Mouse (Mus musculus): Measurements from ENCODE around the gene Lnx2. TPM values are rescaled to one million over a fixed set of nuclear protein-coding genes. Genes with fewer than 3 reads are reported as not detected.
A peak's percentile ranks its signal among the peaks of the same experiment; 100 is the strongest.

Gene Lnx2
- polyA plus RNA-seq, 1 experiment from 2014 or later, result 16.0 TPM

GRCm38 (mm10) chr5:147031281-147031680, 45.1 kb downstream of the Lnx2 start:
- peaks cover 34% of the 10 kb centered on the region for H3K36me3 ChIP-seq (ENCODE audit: insufficient read depth, low read length)
- H3K4me3 ChIP-seq (ENCODE audit: low read length), result no peak overlapping the region
- H3K27ac ChIP-seq (ENCODE audit: low read length), result no peak overlapping the region
- 66% methylated on average over 14 of the region's 14 CpGs for WGBS
- no peaks in the 10 kb centered on the region for H3K9me3 ChIP-seq (ENCODE audit: low read length)
- H3K4me1 ChIP-seq (ENCODE audit: insufficient read depth, low read length), result peaks cover 18% of the 10 kb centered on the region
- no peak for ATAC-seq (ENCODE audit: low FRiP score, low TSS enrichment)
- H3K9ac ChIP-seq (replicated peaks; ENCODE audit: low read length), result no peak overlapping the region
- no peaks in the 10 kb centered on the region for H3K27me3 ChIP-seq (ENCODE audit: insufficient read depth, low read length)
- no peak overlapping the region for H3K4me2 ChIP-seq (replicated peaks; ENCODE audit: low read depth, low read length)

- Histone ChIP-seq H3K27me3 (ENCODE audit: insufficient read depth, low read length) (no peaks in the 10 kb centered on the region), H3K36me3 (ENCODE audit: insufficient read depth, low read length) (peaks cover 49% of the 10 kb centered on the region), H3K4me3 (ENCODE audit: low read length) (no peak overlapping the region), H3K4me2 (replicated peaks; ENCODE audit: low read depth, low read length) (no peak overlapping the region), H3K4me1 (ENCODE audit: insufficient read depth, low read length) (no peaks in the 10 kb centered on the region), H3K27ac (ENCODE audit: low read length) (no peak overlapping the region), H3K9ac (replicated peaks; ENCODE audit: low read length) (no peak overlapping the region), H3K9me3 (ENCODE audit: low read length) (no peaks in the 10 kb centered on the region)
- ATAC-seq (ENCODE audit: low FRiP score, low TSS enrichment), result no peak
- 62% methylated on average over 24 of the region's 24 CpGs for WGBS
Observed at GRCm38 (mm10) chr5:147024331-147025034, 51.9 kb downstream of the Lnx2 start.

- Histone ChIP-seq H3K36me3 (ENCODE audit: insufficient read depth, low read length) (peaks cover 53% of the 10 kb centered on the region), H3K4me3 (ENCODE audit: low read length) (no peak overlapping the region), H3K9me3 (ENCODE audit: low read length) (no peaks in the 10 kb centered on the region), H3K4me2 (replicated peaks; ENCODE audit: low read depth, low read length) (no peak overlapping the region), H3K9ac (replicated peaks; ENCODE audit: low read length) (no peak overlapping the region), H3K27me3 (ENCODE audit: insufficient read depth, low read length) (no peaks in the 10 kb centered on the region), H3K27ac (ENCODE audit: low read length) (no peak overlapping the region), H3K4me1 (ENCODE audit: insufficient read depth, low read length) (no peaks in the 10 kb centered on the region)
- 89% methylated on average over 18 of the region's 18 CpGs for WGBS
- ATAC-seq (ENCODE audit: low FRiP score, low TSS enrichment), result no peak
Observed at GRCm38 (mm10) chr5:147023245-147023970, 53.0 kb downstream of the Lnx2 start.

- Histone ChIP-seq H3K4me1 (ENCODE audit: insufficient read depth, low read length) (peaks cover 2% of the 10 kb centered on the region; the same call in 1 of the 2 replicates), H3K4me2 (replicated peaks; ENCODE audit: low read depth, low read length) (no peak overlapping the region), H3K36me3 (ENCODE audit: insufficient read depth, low read length) (peaks cover 41% of the 10 kb centered on the region), H3K9me3 (ENCODE audit: low read length) (no peaks in the 10 kb centered on the region), H3K4me3 (ENCODE audit: low read length) (no peak overlapping the region), H3K27ac (ENCODE audit: low read length) (no peak overlapping the region), H3K9ac (replicated peaks; ENCODE audit: low read length) (no peak overlapping the region), H3K27me3 (ENCODE audit: insufficient read depth, low read length) (no peaks in the 10 kb centered on the region)
- 74% methylated on average over 5 of the region's 5 CpGs for WGBS
- ATAC-seq (ENCODE audit: low FRiP score, low TSS enrichment), result no peak
Observed at GRCm38 (mm10) chr5:147021546-147022265, 54.7 kb downstream of the Lnx2 start.

GRCm38 (mm10) chr5:147020579-147020978, 55.8 kb downstream of the Lnx2 start:
- Histone ChIP-seq H3K36me3 (ENCODE audit: insufficient read depth, low read length) (peaks cover 36% of the 10 kb centered on the region), H3K27me3 (ENCODE audit: insufficient read depth, low read length) (no peaks in the 10 kb centered on the region), H3K4me2 (replicated peaks; ENCODE audit: low read depth, low read length) (no peak overlapping the region)

GRCm38 (mm10) chr5:147018761-147019160, 57.6 kb downstream of the Lnx2 start:
- H3K4me2 ChIP-seq (replicated peaks; ENCODE audit: low read depth, low read length), result no peak overlapping the region
- H3K27me3 ChIP-seq (ENCODE audit: insufficient read depth, low read length), result no peaks in the 10 kb centered on the region
- H3K4me3 ChIP-seq (ENCODE audit: low read length), result no peak overlapping the region
- H3K36me3 ChIP-seq (ENCODE audit: insufficient read depth, low read length), result peaks cover 30% of the 10 kb centered on the region
- 74% methylated on average over 11 of the region's 11 CpGs for WGBS
- no peak for ATAC-seq (ENCODE audit: low FRiP score, low TSS enrichment)
- no peak overlapping the region for H3K27ac ChIP-seq (ENCODE audit: low read length)
- H3K4me1 ChIP-seq (ENCODE audit: insufficient read depth, low read length), result peaks cover 4% of the 10 kb centered on the region; the same call in 1 of the 2 replicates
- no peak overlapping the region for H3K9ac ChIP-seq (replicated peaks; ENCODE audit: low read length)
- no peaks in the 10 kb centered on the region for H3K9me3 ChIP-seq (ENCODE audit: low read length)

More at GRCm38 (mm10) chr5:147020579-147020978, 55.8 kb downstream of the Lnx2 start:
- Histone ChIP-seq H3K4me3 (ENCODE audit: low read length) (no peak overlapping the region), H3K9me3 (ENCODE audit: low read length) (no peaks in the 10 kb centered on the region), H3K27ac (ENCODE audit: low read length) (no peak overlapping the region), H3K4me1 (ENCODE audit: insufficient read depth, low read length) (peaks cover 4% of the 10 kb centered on the region; the same call in 1 of the 2 replicates), H3K9ac (replicated peaks; ENCODE audit: low read length) (no peak overlapping the region)
- 87% methylated on average over 11 of the region's 11 CpGs for WGBS
- ATAC-seq (ENCODE audit: low FRiP score, low TSS enrichment), result no peak

GRCm38 (mm10) chr5:147017526-147017925, 58.9 kb downstream of the Lnx2 start:
- no peak overlapping the region for H3K4me2 ChIP-seq (replicated peaks; ENCODE audit: low read depth, low read length)
- H3K9ac ChIP-seq (replicated peaks; ENCODE audit: low read length), result no peak overlapping the region
- H3K27me3 ChIP-seq (ENCODE audit: insufficient read depth, low read length), result no peaks in the 10 kb centered on the region
- peaks cover 4% of the 10 kb centered on the region; the same call in 1 of the 2 replicates for H3K4me1 ChIP-seq (ENCODE audit: insufficient read depth, low read length)
- no peaks in the 10 kb centered on the region for H3K9me3 ChIP-seq (ENCODE audit: low read length)
- WGBS, result 73% methylated on average over 11 of the region's 11 CpGs
- no peak overlapping the region for H3K4me3 ChIP-seq (ENCODE audit: low read length)
- no peak for ATAC-seq (ENCODE audit: low FRiP score, low TSS enrichment)
- H3K27ac ChIP-seq (ENCODE audit: low read length), result no peak overlapping the region
- peaks cover 22% of the 10 kb centered on the region for H3K36me3 ChIP-seq (ENCODE audit: insufficient read depth, low read length)

- peaks cover 22% of the 10 kb centered on the region for H3K36me3 ChIP-seq (ENCODE audit: insufficient read depth, low read length)
- WGBS, result 50% methylated on average over 12 of the region's 12 CpGs
- no peaks in the 10 kb centered on the region for H3K9me3 ChIP-seq (ENCODE audit: low read length)
- H3K4me3 ChIP-seq (ENCODE audit: low read length), result no peak overlapping the region
- H3K27ac ChIP-seq (ENCODE audit: low read length), result no peak overlapping the region
- H3K9ac ChIP-seq (replicated peaks; ENCODE audit: low read length), result no peak overlapping the region
- H3K4me2 ChIP-seq (replicated peaks; ENCODE audit: low read depth, low read length), result no peak overlapping the region
- H3K4me1 ChIP-seq (ENCODE audit: insufficient read depth, low read length), result peaks cover 4% of the 10 kb centered on the region; the same call in 1 of the 2 replicates
- ATAC-seq (ENCODE audit: low FRiP score, low TSS enrichment), result peak; percentile 64
- no peaks in the 10 kb centered on the region for H3K27me3 ChIP-seq (ENCODE audit: insufficient read depth, low read length)
Observed at GRCm38 (mm10) chr5:147016622-147017021, 59.8 kb downstream of the Lnx2 start.

GRCm38 (mm10) chr5:147015191-147015590, 61.2 kb downstream of the Lnx2 start:
- WGBS, result 83% methylated on average over 7 of the region's 7 CpGs
- H3K27me3 ChIP-seq (ENCODE audit: insufficient read depth, low read length), result no peaks in the 10 kb centered on the region
- H3K4me3 ChIP-seq (ENCODE audit: low read length), result no peak overlapping the region
- no peak overlapping the region for H3K27ac ChIP-seq (ENCODE audit: low read length)
- peaks cover 19% of the 10 kb centered on the region for H3K36me3 ChIP-seq (ENCODE audit: insufficient read depth, low read length)
- peaks cover 4% of the 10 kb centered on the region; the same call in 1 of the 2 replicates for H3K4me1 ChIP-seq (ENCODE audit: insufficient read depth, low read length)
- no peak for ATAC-seq (ENCODE audit: low FRiP score, low TSS enrichment)
- H3K9me3 ChIP-seq (ENCODE audit: low read length), result no peaks in the 10 kb centered on the region
- no peak overlapping the region for H3K9ac ChIP-seq (replicated peaks; ENCODE audit: low read length)
- no peak overlapping the region for H3K4me2 ChIP-seq (replicated peaks; ENCODE audit: low read depth, low read length)
